Mouse (Mus musculus): Measurements from ENCODE around the gene Megf6.

The Megf6 gene

GRCm38 (mm10) chr4:154160538-154161390, 9.8 kb upstream of the Megf6 start, which contains the start of gene Tprgl:
Tprgl (minus strand) TSS chr4:154160666.
- DNase-seq, result peak; percentile 98

- peak; percentile 67 to 89 for DNase-seq
Observed at GRCm38 (mm10) chr4:154163296-154163695, 7.2 kb upstream of the Megf6 start.

GRCm38 (mm10) chr4:154167053-154167452, 3.5 kb upstream of the Megf6 start:
- peak; percentile 71 to 88 for DNase-seq

- no peak for DNase-seq
Observed at GRCm38 (mm10) chr4:154170021-154170420, 509 bp upstream of the Megf6 start.

GRCm38 (mm10) chr4:154171151-154171930, 811 bp downstream of the Megf6 start:
- DNase-seq, result no peak

- no peak for DNase-seq
Observed at GRCm38 (mm10) chr4:154171931-154172604, 1.5 kb downstream of the Megf6 start.

GRCm38 (mm10) chr4:154177257-154177656, 6.7 kb downstream of the Megf6 start:
- DNase-seq, result no peak

GRCm38 (mm10) chr4:154181001-154181400, 10.5 kb downstream of the Megf6 start:
- DNase-seq, result no peak

- DNase-seq, result peak in 1 of 2 experiments; percentile 30
Observed at GRCm38 (mm10) chr4:154183566-154183965, 13.0 kb downstream of the Megf6 start.

GRCm38 (mm10) chr4:154185001-154185400, 14.5 kb downstream of the Megf6 start:
- DNase-seq, result no peak

- DNase-seq, result no peak
Observed at GRCm38 (mm10) chr4:154186002-154186537, 15.5 kb downstream of the Megf6 start.

- DNase-seq, result peak; percentile 36 to 48
Observed at GRCm38 (mm10) chr4:154188948-154189347, 18.4 kb downstream of the Megf6 start.

GRCm38 (mm10) chr4:154197961-154198360, 27.4 kb downstream of the Megf6 start:
- no peak for DNase-seq

GRCm38 (mm10) chr4:154198377-154198961, 27.9 kb downstream of the Megf6 start:
- no peak for DNase-seq

- DNase-seq, result no peak
Observed at GRCm38 (mm10) chr4:154201511-154201910, 31.0 kb downstream of the Megf6 start.

GRCm38 (mm10) chr4:154204532-154204931, 34.0 kb downstream of the Megf6 start:
- no peak for DNase-seq

- DNase-seq, result peak; percentile 73 to 84
Observed at GRCm38 (mm10) chr4:154205392-154205791, 34.9 kb downstream of the Megf6 start.

GRCm38 (mm10) chr4:154207261-154207660, 36.7 kb downstream of the Megf6 start:
- DNase-seq, result peak; percentile 50 to 85

- DNase-seq, result no peak
Observed at GRCm38 (mm10) chr4:154209054-154209453, 38.5 kb downstream of the Megf6 start.

GRCm38 (mm10) chr4:154209825-154210224, 39.3 kb downstream of the Megf6 start:
- no peak for DNase-seq

- no peak for DNase-seq
Observed at GRCm38 (mm10) chr4:154211459-154211858, 40.9 kb downstream of the Megf6 start.

GRCm38 (mm10) chr4:154213586-154213985, 43.1 kb downstream of the Megf6 start:
- DNase-seq, result no peak
